11 mouse cellular contexts compared by ENCODE assay signal in the genomic region with DNA sequence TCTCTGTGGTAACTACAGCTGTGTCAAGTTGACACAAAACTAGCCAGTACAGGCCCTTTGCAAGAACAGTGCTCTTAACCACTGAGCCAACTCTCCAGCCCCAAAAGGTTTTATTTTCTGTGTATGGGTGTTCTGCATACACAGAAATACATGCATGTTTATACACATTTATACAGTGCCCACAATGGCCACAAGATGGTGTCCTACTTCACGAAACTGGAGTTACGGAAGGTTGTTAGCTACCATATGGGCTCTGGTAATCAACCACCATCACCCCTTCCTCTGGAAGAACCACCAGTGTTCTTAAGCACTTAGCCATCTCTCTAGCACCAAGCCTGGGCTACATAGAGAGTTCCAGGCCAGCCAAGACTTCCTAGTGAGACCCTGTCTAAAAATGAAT. TPM values are rescaled to one million over a fixed set of nuclear protein-coding genes. Genes with fewer than 3 reads are reported as not detected.
DNase-seq lines count a peak whose midpoint lies in the region; ATAC-seq and TF ChIP-seq lines count a peak whose summit lies in the region.
"Had no signal": no experiment of that assay in that cellular context is flagged by ENCODE, and none has a peak within 500 bp of the region (broad histone marks: within the 10 kb centered on the region; RNA-seq: fewer than 3 reads in every experiment).

No protein-coding gene starts in this region.

- H3K4me2 ChIP-seq in hindbrain, postnatal 0 days (ENCODE audit: low read depth, low read length) = no peak overlapping the region
- no peak overlapping the region for H3K4me2 ChIP-seq in hindbrain, embryonic 13.5 days
- H3K4me2 ChIP-seq: limb, embryonic 12.5 days had no signal

- H3K36me3 ChIP-seq in hindbrain, postnatal 0 days (ENCODE audit: insufficient read depth, low read length) = no peaks in the 10 kb centered on the region
- no peaks in the 10 kb centered on the region for H3K36me3 ChIP-seq in hindbrain, embryonic 13.5 days
- no peaks in the 10 kb centered on the region for H3K36me3 ChIP-seq in liver, adult 2 months (ENCODE audit: control insufficient read depth, insufficient read depth, low read length)
- H3K36me3 ChIP-seq in limb, embryonic 10.5 days = no peaks in the 10 kb centered on the region
- H3K36me3 ChIP-seq in forebrain, embryonic 10.5 days (replicated peaks) = no peaks in the 10 kb centered on the region
- H3K36me3 ChIP-seq: limb, embryonic 12.5 days had no signal

- DNase-seq in hindbrain, postnatal 0 days (ENCODE audit: low spot score) = peak; percentile 49
- DNase-seq in B cell, adult 2 months = peak; percentile 49 to 62
- DNase-seq in R1 (ENCODE audit: low read depth, low spot score) = peak; percentile 78
- peak; percentile 45 for DNase-seq in liver, adult 2 months (ENCODE audit: extremely low read depth, low read depth, low spot score)
- DNase-seq in limb, embryonic 10.5 days (ENCODE audit: low spot score) = no peak
- no peak for DNase-seq in layer of hippocampus, adult 18-20 months (ENCODE audit: low spot score in 2 of 2)
- DNase-seq in forebrain, embryonic 10.5 days (ENCODE audit: extremely low spot score, low spot score) = no peak
- DNase-seq: adrenal gland, postnatal 36 days; gastrocnemius, postnatal 25 days had no signal

- peak; percentile 56 for TF ChIP-seq CTCF in hindbrain, postnatal 0 days (IDR thresholded peaks at IDR 0.05; ENCODE audit: low read depth)
- TF ChIP-seq CTCF in liver, adult 2 months (IDR thresholded peaks at IDR 0.05; ENCODE audit: low read depth, low read length) = peak; percentile 23; the same call in 1 of the 2 replicates

- H3K79me2 ChIP-seq in liver, adult 2 months (ENCODE audit: control insufficient read depth, insufficient read depth, low read length) = no peaks in the 10 kb centered on the region

- no peak overlapping the region for H3K4me3 ChIP-seq in hindbrain, postnatal 0 days (ENCODE audit: low read length)
- H3K4me3 ChIP-seq in hindbrain, embryonic 13.5 days = no peak overlapping the region
- H3K4me3 ChIP-seq in liver, adult 2 months (ENCODE audit: insufficient read depth, low read depth, low read length) = no peak overlapping the region
- H3K4me3 ChIP-seq in limb, embryonic 10.5 days = no peak overlapping the region
- no peak overlapping the region for H3K4me3 ChIP-seq in forebrain, embryonic 10.5 days
- H3K4me3 ChIP-seq: limb, embryonic 12.5 days had no signal

- no peaks in the 10 kb centered on the region for H3K9me3 ChIP-seq in hindbrain, postnatal 0 days (ENCODE audit: low read length)
- H3K9me3 ChIP-seq in hindbrain, embryonic 13.5 days = no peaks in the 10 kb centered on the region
- no peaks in the 10 kb centered on the region for H3K9me3 ChIP-seq in limb, embryonic 10.5 days (replicated peaks)
- no peaks in the 10 kb centered on the region for H3K9me3 ChIP-seq in forebrain, embryonic 10.5 days
- H3K9me3 ChIP-seq: limb, embryonic 12.5 days had no signal

- H3K9ac ChIP-seq in hindbrain, postnatal 0 days (replicated peaks; ENCODE audit: low read length) = no peak overlapping the region
- H3K9ac ChIP-seq in hindbrain, embryonic 13.5 days = no peak overlapping the region
- H3K9ac ChIP-seq in liver, adult 2 months (ENCODE audit: low read depth, low read length) = no peak overlapping the region
- H3K9ac ChIP-seq: limb, embryonic 12.5 days had no signal

- WGBS in hindbrain, postnatal 0 days = 60% methylated on average over 2 of the region's 2 CpGs
- WGBS in hindbrain, embryonic 13.5 days = 65% methylated on average over 2 of the region's 2 CpGs
- 80% methylated on average over 2 of the region's 2 CpGs for whole genome bisulfite sequencing in liver, adult 2 months
- WGBS in limb, embryonic 10.5 days = 77% methylated on average over 2 of the region's 2 CpGs
- 76% methylated on average over 2 of the region's 2 CpGs for WGBS in forebrain, embryonic 10.5 days

- no peaks in the 10 kb centered on the region for H3K4me1 ChIP-seq in hindbrain, postnatal 0 days (ENCODE audit: insufficient read depth, low read length)
- H3K4me1 ChIP-seq in hindbrain, embryonic 13.5 days (replicated peaks) = no peaks in the 10 kb centered on the region
- H3K4me1 ChIP-seq in liver, adult 2 months (ENCODE audit: control insufficient read depth, insufficient read depth, low read length) = no peaks in the 10 kb centered on the region
- no peaks in the 10 kb centered on the region for H3K4me1 ChIP-seq in limb, embryonic 10.5 days
- no peaks in the 10 kb centered on the region for H3K4me1 ChIP-seq in forebrain, embryonic 10.5 days
- H3K4me1 ChIP-seq: limb, embryonic 12.5 days had no signal

- TF ChIP-seq POLR2A in liver, adult 2 months (IDR thresholded peaks at IDR 0.05; ENCODE audit: extremely low read depth, insufficient read depth, low read length) = no peak

- no peaks in the 10 kb centered on the region for H3K27me3 ChIP-seq in hindbrain, postnatal 0 days (ENCODE audit: insufficient read depth, low read length)
- no peaks in the 10 kb centered on the region for H3K27me3 ChIP-seq in hindbrain, embryonic 13.5 days
- H3K27me3 ChIP-seq in liver, adult 2 months (ENCODE audit: control insufficient read depth, insufficient read depth, low read length) = no peaks in the 10 kb centered on the region
- H3K27me3 ChIP-seq in limb, embryonic 10.5 days (ENCODE audit: low read depth, poor library complexity, severe bottlenecking) = no peaks in the 10 kb centered on the region
- no peaks in the 10 kb centered on the region for H3K27me3 ChIP-seq in forebrain, embryonic 10.5 days (ENCODE audit: poor library complexity, severe bottlenecking)
- H3K27me3 ChIP-seq: limb, embryonic 12.5 days had no signal

- no peak overlapping the region for H3K27ac ChIP-seq in hindbrain, postnatal 0 days
- H3K27ac ChIP-seq in hindbrain, embryonic 13.5 days = no peak overlapping the region
- H3K27ac ChIP-seq in liver, adult 2 months (replicated peaks; ENCODE audit: insufficient read depth, low read depth, low read length) = no peak overlapping the region
- no peak overlapping the region for H3K27ac ChIP-seq in limb, embryonic 10.5 days
- no peak overlapping the region for H3K27ac ChIP-seq in forebrain, embryonic 10.5 days
- H3K27ac ChIP-seq: limb, embryonic 12.5 days had no signal

- ATAC-seq in hindbrain, postnatal 0 days = no peak
- ATAC-seq in hindbrain, embryonic 13.5 days (ENCODE audit: low FRiP score) = no peak

RNA-seq across cellular contexts. Expression of a gene that starts 8.5 kb away (rescaled TPM):
- total RNA-seq in hindbrain, postnatal 0 days (2014; rRNA removed) = 32.4 and 36.3 TPM in 2 replicates
- 28.0 and 33.5 TPM in 2 replicates for polyA plus RNA-seq in hindbrain, postnatal 0 days (2015; fragmentation: Nextera tagmentation; extraction: Ambion mirVana)
- 41.9 and 43.5 TPM in 2 replicates for polyA plus RNA-seq in hindbrain, embryonic 13.5 days (2015; fragmentation: Nextera tagmentation; extraction: Ambion mirVana)
- 5.6 and 6.7 TPM in 2 replicates for total RNA-seq in liver, adult 2 months (2014; rRNA removed)
- polyA plus RNA-seq in liver, adult 2 months (2012; rRNA removed) = 21.6 and 33.3 TPM in 2 replicates
- polyA plus RNA-seq in limb, embryonic 10.5 days (2016; fragmentation: Nextera tagmentation; extraction: Ambion mirVana) = 35.0 and 38.7 TPM in 2 replicates
- total RNA-seq in layer of hippocampus, adult 18-20 months (2021) = 10 to 100 TPM; 32.3 to 37.9 TPM
- 32.7 and 35.2 TPM in 2 replicates for polyA plus RNA-seq in forebrain, embryonic 10.5 days (2016; fragmentation: Nextera tagmentation; extraction: Ambion mirVana)

RNA-seq across cellular contexts. Expression of a gene that starts 8.6 kb away (rescaled TPM):
- total RNA-seq in hindbrain, postnatal 0 days (2014; rRNA removed) = 71.7 and 74.1 TPM in 2 replicates
- polyA plus RNA-seq in hindbrain, postnatal 0 days (2015; fragmentation: Nextera tagmentation; extraction: Ambion mirVana) = 94.1 and 97.6 TPM in 2 replicates
- 55.4 and 56.9 TPM in 2 replicates for polyA plus RNA-seq in hindbrain, embryonic 13.5 days (2015; fragmentation: Nextera tagmentation; extraction: Ambion mirVana)
- 9.2 and 11.9 TPM in 2 replicates for total RNA-seq in liver, adult 2 months (2014; rRNA removed)
- 25.8 and 26.6 TPM in 2 replicates for polyA plus RNA-seq in liver, adult 2 months (2012; rRNA removed)
- 68.8 and 76.1 TPM in 2 replicates for polyA plus RNA-seq in limb, embryonic 10.5 days (2016; fragmentation: Nextera tagmentation; extraction: Ambion mirVana)
- 10 to 100 TPM; 61.6 to 64.6 TPM for total RNA-seq in layer of hippocampus, adult 18-20 months (2021)
- polyA plus RNA-seq in forebrain, embryonic 10.5 days (2016; fragmentation: Nextera tagmentation; extraction: Ambion mirVana) = 79.7 and 85.3 TPM in 2 replicates

RNA-seq across cellular contexts. Expression of a gene that starts 12.1 kb away (rescaled TPM):
- total RNA-seq in hindbrain, postnatal 0 days (2014; rRNA removed) = 0.47 and 4.0 TPM in 2 replicates
- polyA plus RNA-seq in hindbrain, postnatal 0 days (2015; fragmentation: Nextera tagmentation; extraction: Ambion mirVana) = 1.3 and 1.4 TPM in 2 replicates
- polyA plus RNA-seq in hindbrain, embryonic 13.5 days (2015; fragmentation: Nextera tagmentation; extraction: Ambion mirVana) = 0.27 and 1.2 TPM in 2 replicates
- not detected in 2 replicates for total RNA-seq in liver, adult 2 months (2014; rRNA removed)
- 0.24 and 0.67 TPM in 2 replicates for polyA plus RNA-seq in liver, adult 2 months (2012; rRNA removed)
- 0.24 TPM in 1 of 2 replicates, not detected in the other for polyA plus RNA-seq in limb, embryonic 10.5 days (2016; fragmentation: Nextera tagmentation; extraction: Ambion mirVana)
- 1 to 10 TPM; 2.0 to 2.8 TPM for total RNA-seq in layer of hippocampus, adult 18-20 months (2021)
- polyA plus RNA-seq in forebrain, embryonic 10.5 days (2016; fragmentation: Nextera tagmentation; extraction: Ambion mirVana) = 0.23 and 0.25 TPM in 2 replicates
- total RNA-seq: gastrocnemius, postnatal 25 days had no signal
- polyA plus RNA-seq: limb, embryonic 12.5 days had no signal

RNA-seq across cellular contexts. Expression of a gene that starts 17.3 kb away (rescaled TPM):
- total RNA-seq in hindbrain, postnatal 0 days (2014; rRNA removed) = 45.9 and 55.3 TPM in 2 replicates
- 26.3 and 26.4 TPM in 2 replicates for polyA plus RNA-seq in hindbrain, postnatal 0 days (2015; fragmentation: Nextera tagmentation; extraction: Ambion mirVana)
- 35.5 and 36.1 TPM in 2 replicates for polyA plus RNA-seq in hindbrain, embryonic 13.5 days (2015; fragmentation: Nextera tagmentation; extraction: Ambion mirVana)
- 3.5 and 3.9 TPM in 2 replicates for total RNA-seq in liver, adult 2 months (2014; rRNA removed)
- 12.9 and 16.7 TPM in 2 replicates for polyA plus RNA-seq in liver, adult 2 months (2012; rRNA removed)
- 31.6 and 42.2 TPM in 2 replicates for polyA plus RNA-seq in limb, embryonic 10.5 days (2016; fragmentation: Nextera tagmentation; extraction: Ambion mirVana)
- total RNA-seq in layer of hippocampus, adult 18-20 months (2021) = 10 to 100 TPM; 42.5 to 42.9 TPM
- 36.8 and 40.0 TPM in 2 replicates for polyA plus RNA-seq in forebrain, embryonic 10.5 days (2016; fragmentation: Nextera tagmentation; extraction: Ambion mirVana)

RNA-seq across cellular contexts. Expression of a gene that starts 18.7 kb away (rescaled TPM):
- total RNA-seq in hindbrain, postnatal 0 days (2014; rRNA removed) = 4.7 and 7.0 TPM in 2 replicates
- polyA plus RNA-seq in hindbrain, postnatal 0 days (2015; fragmentation: Nextera tagmentation; extraction: Ambion mirVana) = 0.71 and 1.1 TPM in 2 replicates
- polyA plus RNA-seq in hindbrain, embryonic 13.5 days (2015; fragmentation: Nextera tagmentation; extraction: Ambion mirVana) = 5.1 and 6.0 TPM in 2 replicates
- 0.74 and 1.2 TPM in 2 replicates for total RNA-seq in liver, adult 2 months (2014; rRNA removed)
- 1.7 and 2.4 TPM in 2 replicates for polyA plus RNA-seq in liver, adult 2 months (2012; rRNA removed)
- polyA plus RNA-seq in limb, embryonic 10.5 days (2016; fragmentation: Nextera tagmentation; extraction: Ambion mirVana) = 1.7 and 2.7 TPM in 2 replicates
- 10 to 100 TPM in 1 of 2 experiments, 1 to 10 TPM in 1; 9.6 to 11.4 TPM for total RNA-seq in layer of hippocampus, adult 18-20 months (2021)
- 2.3 TPM in 2 replicates for polyA plus RNA-seq in forebrain, embryonic 10.5 days (2016; fragmentation: Nextera tagmentation; extraction: Ambion mirVana)

Comparison
In these comparisons a context has a peak if more than half of its experiments do, and no peak if none do; other contexts are left out.
1. DNase-seq: peak in hindbrain, postnatal 0 days (single experiment), B cell, adult 2 months (2 of 2), R1 (single experiment) and liver, adult 2 months (single experiment); none in limb, embryonic 10.5 days (single experiment), layer of hippocampus, adult 18-20 months (0 of 2) and forebrain, embryonic 10.5 days (single experiment).